Mouse (Mus musculus) right cerebral cortex, postnatal 36 days (tissue): Measurements from ENCODE around the gene Fcgr1.
A peak's percentile ranks its signal among the peaks of the same experiment; 100 is the strongest.
"Not testable (repeated sequence)": the region's sequence is repeated elsewhere in the genome, so short reads cannot be mapped to it uniquely, and the experiment has no call there.

Source experiments
- DNase-seq, 2 experiments: peaks; one replicate each; pipeline ENCODE4 v3.0.0; 2022; ENCODE audit warnings: low spot score in 2 of 2, mixed read lengths in 1 of 2

Fcgr1 gene

GRCm38 (mm10) chr3:96249034-96249345 lies 44.8 kb downstream of the Fcgr1 start:
- DNase-seq, result no peak

- no peak for DNase-seq
Observed at GRCm38 (mm10) chr3:96248141-96249033, 45.4 kb downstream of the Fcgr1 start.

GRCm38 (mm10) chr3:96247356-96248140 lies 46.2 kb downstream of the Fcgr1 start:
- DNase-seq, result no peak

GRCm38 (mm10) chr3:96246427-96246856 lies 47.3 kb downstream of the Fcgr1 start, which contains the start of gene Hist2h3c1:
Gene Hist2h3c1 (plus strand): TSS chr3:96246685.
- DNase-seq, result not testable (repeated sequence)

GRCm38 (mm10) chr3:96246018-96246417 lies 47.8 kb downstream of the Fcgr1 start:
- DNase-seq, result not testable (repeated sequence)

- DNase-seq, result peak; percentile 84 to 85
Observed at GRCm38 (mm10) chr3:96245003-96245886, 48.5 kb downstream of the Fcgr1 start, which contains the start of gene Hist2h2aa1. Gene Hist2h2aa1 (plus strand): TSS chr3:96245497.

GRCm38 (mm10) chr3:96243921-96244572 lies 49.7 kb downstream of the Fcgr1 start:
- DNase-seq, result no peak

GRCm38 (mm10) chr3:96240799-96241197 lies 53.0 kb downstream of the Fcgr1 start:
- DNase-seq, result no peak

GRCm38 (mm10) chr3:96239949-96240798 lies 53.6 kb downstream of the Fcgr1 start, which contains the start of gene Hist2h2aa2:
Gene Hist2h2aa2 (minus strand): TSS chr3:96240276.
- DNase-seq, result peak; percentile 92 to 94

GRCm38 (mm10) chr3:96238954-96239793 lies 54.6 kb downstream of the Fcgr1 start, which contains the start of gene Hist2h3c2:
Gene Hist2h3c2 (minus strand): TSS chr3:96239127.
- not testable (repeated sequence) for DNase-seq

- no peak for DNase-seq
Observed at GRCm38 (mm10) chr3:96237904-96238511, 55.8 kb downstream of the Fcgr1 start.

- DNase-seq, result no peak
Observed at GRCm38 (mm10) chr3:96237335-96237903, 56.4 kb downstream of the Fcgr1 start.

- no peak for DNase-seq
Observed at GRCm38 (mm10) chr3:96236834-96237334, 56.9 kb downstream of the Fcgr1 start.

GRCm38 (mm10) chr3:96235836-96236235 lies 57.9 kb downstream of the Fcgr1 start:
- no peak for DNase-seq

GRCm38 (mm10) chr3:96234914-96235313 lies 58.9 kb downstream of the Fcgr1 start:
- no peak for DNase-seq
